Mouse (Mus musculus) 416B (cell line): ENCODE measurements at regions not wholly inside any gene's neighbourhood (a gene's known extent, or its start where the extent isn't known, plus 50 kb on each side); places are given as distances from the start of the nearest gene placed in this dataset.

ENCODE experiments used
- DNase-seq: peaks from one replicate; pipeline ENCODE4 v3.0.0; 2011; ENCODE audit warnings: low read depth

DNA sequence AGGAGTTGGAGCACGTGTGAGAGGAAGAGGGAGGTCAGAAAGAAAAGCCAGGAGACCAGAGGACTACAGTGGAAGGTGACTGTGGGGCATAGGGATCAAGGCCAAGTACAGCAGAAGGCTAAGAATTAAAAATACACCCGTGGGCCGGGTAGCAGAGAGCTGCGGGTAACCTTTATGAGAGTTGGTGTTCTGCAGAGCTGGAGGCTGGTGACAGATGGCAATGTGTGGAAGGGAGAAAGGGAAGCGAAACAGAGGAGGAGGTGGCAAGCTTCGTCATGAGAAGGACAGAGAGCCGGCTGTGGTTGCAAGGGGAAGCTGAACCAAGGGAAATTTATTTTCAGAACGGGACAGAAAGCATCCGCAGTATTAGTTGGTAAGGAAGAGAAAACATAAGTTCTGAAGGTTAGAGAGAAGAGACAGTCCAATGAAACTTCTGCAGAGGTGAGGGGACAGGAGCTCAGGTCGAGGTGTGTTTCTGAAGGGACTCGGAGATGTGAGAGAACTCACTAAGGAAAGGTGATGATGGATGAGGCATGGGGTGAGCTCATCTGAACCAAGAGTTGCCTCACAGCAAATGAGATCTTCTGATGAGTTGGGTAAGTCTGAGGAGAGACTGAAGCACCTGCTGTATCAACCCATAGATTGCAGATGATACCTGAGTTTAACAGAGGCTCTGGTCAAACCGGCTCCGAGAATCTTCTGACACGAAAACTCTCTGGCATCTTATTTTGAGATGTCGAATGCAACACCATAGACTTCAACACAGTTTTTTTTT is 200.6 kb downstream of the Gm10260 start:
- no peak for DNase-seq

DNA sequence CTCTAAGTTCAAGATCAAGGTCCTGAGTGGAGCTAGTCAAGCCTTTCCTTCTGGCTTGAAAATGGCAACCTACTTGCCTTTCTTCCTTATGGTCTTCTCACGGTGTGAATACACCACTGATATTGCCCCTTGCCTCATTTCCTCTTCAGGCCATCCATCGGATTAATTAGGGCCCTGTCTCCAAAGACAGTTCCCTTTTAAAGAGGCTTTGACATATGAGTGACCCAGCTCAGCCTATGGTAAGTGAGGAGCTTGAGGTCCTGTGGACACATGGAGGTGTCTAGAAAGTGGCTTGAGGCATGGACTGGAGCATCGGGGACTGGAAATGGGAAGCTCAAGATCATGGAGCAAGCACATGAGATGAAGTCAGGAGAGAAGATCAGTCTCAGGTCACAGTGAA is 201.5 kb downstream of the Gm10260 start:
- no peak for DNase-seq

DNA sequence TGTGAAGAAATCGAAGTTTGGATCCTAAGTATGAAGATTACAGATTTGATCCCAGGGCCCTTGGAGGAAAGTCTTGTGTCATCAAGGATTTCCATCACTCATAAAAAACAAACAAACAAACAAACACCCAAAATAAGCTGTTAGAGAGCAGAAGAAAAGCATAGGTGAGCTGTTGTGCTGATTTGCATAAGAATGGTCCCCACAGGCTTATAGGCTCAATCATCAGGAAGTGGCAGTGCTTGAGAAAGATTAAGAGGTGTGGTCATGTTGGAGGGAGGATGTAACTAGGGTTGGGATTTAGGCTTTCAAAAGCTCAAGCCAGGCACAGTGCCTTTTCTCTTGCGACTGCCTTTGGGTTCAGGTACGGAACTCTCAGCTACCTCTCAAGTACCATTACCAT is 205.1 kb downstream of the Gm10260 start:
- no peak for DNase-seq

DNA sequence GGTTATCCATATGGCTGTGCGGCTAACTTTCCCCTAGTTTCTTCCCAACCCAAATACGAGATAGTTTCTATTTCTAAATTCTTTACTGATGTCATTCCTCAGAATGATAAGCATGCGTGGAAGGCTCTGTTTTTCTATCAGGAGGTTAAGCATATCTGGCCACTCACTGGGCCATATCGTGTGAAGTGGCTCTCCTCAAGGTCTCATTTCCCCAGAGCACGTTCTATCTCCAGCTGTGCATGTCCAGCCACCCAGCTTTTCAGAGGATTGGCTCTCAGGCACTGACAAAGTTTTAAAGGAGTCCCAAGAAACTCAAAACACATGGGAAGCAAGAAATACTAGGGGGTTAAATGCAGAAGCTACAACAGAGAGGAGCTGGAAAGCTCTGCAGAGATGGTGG is 205.8 kb downstream of the Gm10260 start:
- DNase-seq: no peak

- no peak for DNase-seq
These were observed 208.2 kb downstream of the Gm10260 start for GRCm38 (mm10) chr13:97552236-97552635.

- peak; percentile 7 for DNase-seq
These were observed 209.6 kb downstream of the Gm10260 start for GRCm38 (mm10) chr13:97550880-97551279.

- no peak for DNase-seq
These were observed 210.3 kb downstream of the Gm10260 start for GRCm38 (mm10) chr13:97550172-97550571.

DNA sequence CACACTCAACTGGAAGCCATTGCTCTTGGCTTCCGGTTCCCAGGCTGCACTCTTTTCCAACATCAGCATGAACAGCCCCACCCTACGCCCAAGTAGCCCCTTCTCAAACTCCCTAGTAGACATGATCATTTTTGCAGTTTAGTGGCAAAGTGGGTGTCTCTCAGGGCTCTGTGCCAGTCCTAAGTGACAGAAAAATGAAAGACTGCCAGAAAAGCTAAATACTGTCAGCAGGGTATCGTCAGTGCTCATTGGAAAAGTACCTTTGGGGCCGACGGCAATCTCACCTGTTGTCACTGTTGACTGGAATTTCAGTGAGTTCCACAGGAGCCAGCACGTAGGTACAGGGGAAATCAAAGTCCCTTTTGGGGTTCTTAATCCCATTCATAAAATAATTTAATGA is 211.0 kb downstream of the Gm10260 start:
- no peak for DNase-seq

GRCm38 (mm10) chr13:97548527-97548977 is 211.9 kb downstream of the Gm10260 start:
- peak; percentile 16 for DNase-seq

GRCm38 (mm10) chr13:97546936-97547335 is 213.5 kb downstream of the Gm10260 start:
- DNase-seq: no peak

GRCm38 (mm10) chr13:97545971-97546454 is 214.4 kb downstream of the Gm10260 start:
- DNase-seq: no peak

DNA sequence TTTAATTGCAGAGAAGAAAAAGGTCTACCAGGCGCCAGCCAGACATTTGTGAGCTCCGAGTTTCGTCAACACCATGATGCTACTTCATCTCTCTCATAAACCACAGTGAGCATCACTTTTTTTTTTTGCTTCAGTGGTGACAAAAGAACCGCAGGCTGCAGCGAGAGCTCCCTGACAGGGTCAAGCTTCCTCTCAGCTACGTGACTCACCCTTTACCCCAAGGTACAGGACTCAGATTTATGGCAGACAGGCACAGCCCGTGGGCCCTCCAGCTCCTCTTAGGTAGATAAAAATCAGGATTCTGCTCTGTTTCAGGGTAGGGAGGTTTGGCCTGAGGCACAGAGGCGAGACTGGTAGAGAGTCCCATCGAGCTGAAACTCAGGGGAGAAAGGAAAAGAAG is 220.7 kb downstream of the Gm10260 start:
- DNase-seq: peak; percentile 72

- DNase-seq: no peak
These were observed 222.0 kb downstream of the Gm10260 start for GRCm38 (mm10) chr13:97538441-97538840.

GRCm38 (mm10) chr13:97537686-97538085 is 222.7 kb downstream of the Gm10260 start:
- DNase-seq: no peak

DNA sequence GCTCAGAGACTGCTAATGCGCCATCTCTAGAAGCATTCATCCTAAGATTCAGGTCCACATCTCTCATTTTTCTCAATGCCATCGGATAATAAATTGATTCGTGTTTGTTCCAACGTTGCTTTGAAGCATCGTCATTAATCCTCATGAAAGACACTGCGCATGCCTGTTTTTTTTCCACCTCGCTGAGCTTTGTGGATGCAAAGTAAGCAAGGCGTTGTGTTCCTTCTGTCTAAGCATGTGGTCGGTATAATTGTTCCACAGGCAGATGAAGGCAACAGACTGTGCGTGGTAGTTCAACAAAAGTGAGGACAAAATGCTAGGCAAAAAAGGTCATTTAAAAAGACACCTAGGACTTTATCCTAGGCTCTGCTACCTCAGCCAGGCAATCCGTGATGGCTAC is 223.2 kb downstream of the Gm10260 start:
- no peak for DNase-seq

GRCm38 (mm10) chr13:97533896-97534666 is 226.4 kb downstream of the Gm10260 start:
- peak; percentile 95 for DNase-seq

- no peak for DNase-seq
These were observed 229.3 kb downstream of the Gm10260 start for GRCm38 (mm10) chr13:97531181-97531580.

DNA sequence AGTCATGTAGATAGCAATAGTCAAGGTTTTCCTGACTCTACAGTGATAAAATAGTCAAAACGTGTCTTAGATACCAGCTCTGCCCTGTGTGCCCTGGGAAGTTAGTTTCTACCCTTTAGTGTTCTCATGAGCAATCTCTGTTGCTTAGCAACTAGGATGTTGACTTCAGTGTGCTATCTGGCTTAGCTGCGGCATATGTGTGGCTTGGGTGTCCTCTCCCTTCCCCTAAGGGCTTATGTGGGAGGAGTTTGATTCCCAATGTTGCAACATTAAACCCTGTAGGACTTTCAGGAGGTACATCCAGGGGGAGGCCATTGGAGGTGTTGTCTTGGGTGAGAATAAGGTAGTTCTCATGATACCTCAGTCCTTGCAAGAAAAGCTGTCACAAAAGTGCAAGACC is 229.9 kb downstream of the Gm10260 start:
- no peak for DNase-seq

DNA sequence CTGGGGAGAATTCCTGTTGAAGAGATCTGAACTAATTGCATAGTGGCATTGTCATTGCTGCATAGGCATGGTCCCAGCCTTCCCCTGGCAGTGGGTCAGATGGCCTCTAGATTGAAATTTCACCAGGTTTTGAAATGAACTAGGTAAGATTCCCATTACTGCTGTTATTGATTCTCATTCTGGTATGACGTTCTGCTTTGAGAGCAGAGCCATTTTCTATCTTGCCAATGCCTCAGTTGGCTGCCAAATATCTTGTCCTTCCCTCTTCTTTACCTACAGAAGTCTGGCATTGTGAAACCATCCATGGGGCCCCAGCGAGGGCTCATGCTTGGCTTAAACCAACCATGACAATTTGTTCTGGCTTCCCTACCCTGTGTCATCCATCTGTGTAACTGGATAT is 232.5 kb downstream of the Gm10260 start:
- no peak for DNase-seq

DNA sequence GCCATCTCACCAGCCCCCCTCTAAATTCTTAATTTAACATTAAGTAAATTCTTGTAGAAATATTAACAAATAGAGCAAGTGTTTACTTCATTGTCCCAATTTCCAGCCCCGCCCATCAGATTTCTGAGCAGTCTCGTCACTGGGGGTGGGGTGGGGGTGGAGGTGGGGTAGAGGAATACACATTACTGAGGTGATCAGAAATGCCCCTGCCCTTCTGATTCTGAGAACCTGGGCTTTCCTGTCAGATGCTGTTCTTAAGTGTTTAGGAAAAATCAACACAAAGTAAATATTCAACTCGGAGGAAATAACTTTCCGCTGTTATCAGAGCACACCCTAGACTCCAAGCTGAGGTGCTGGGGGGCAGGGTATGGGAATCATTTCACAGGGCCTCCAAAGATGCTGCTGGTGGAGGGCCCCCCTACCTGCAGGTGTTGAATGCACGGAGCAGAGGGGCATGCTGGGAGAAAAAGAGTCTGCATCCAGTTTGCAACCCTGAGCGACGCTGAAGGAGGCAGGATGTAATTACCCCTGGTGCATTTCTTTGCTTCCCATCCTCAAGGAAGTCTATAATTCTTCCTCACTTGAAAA is 235.5 kb downstream of the Gm10260 start:
- DNase-seq: no peak

DNA sequence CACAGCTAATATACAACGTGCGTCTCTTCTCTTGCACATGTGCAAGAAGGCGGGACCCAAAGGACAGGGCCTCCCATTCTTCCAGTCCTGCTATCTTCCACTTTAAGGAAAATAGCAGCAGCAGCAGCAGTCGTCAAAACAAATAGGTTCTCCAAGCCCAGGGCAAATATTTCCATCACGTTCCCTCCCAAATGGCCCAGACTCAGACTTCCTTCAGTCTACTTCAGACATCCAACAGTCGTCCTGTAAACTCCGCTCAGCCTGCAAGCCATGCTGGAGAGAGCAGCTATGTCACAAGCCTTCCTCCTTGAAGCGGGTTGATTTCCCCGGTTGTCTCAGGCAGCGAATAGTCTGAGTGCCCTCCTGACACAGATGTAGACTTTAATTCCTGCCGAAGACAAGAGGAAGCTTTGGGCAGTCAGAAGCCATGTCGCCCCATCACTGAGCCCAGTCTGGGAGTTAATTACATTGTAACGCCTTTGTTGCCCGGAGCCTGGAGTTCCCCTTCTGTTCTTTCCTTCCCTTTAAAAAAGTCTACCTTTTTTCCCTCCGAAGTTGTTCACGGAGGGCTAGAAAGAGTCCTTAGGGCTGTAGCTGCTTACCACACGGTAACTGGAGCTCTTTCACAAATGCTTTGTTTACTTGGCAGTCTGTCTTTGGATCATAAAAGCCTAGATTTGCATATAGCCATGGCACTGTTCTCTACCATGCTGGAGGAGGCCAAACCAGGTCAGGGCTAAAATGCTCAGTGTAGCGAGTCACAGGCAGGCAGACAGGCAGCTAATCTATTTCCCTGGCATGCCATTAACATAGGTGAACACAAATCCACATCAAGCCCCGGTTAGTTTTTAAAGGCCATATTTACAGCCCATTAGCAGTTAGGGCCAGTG is 236.7 kb downstream of the Gm10260 start:
- DNase-seq: no peak
